Mouse (Mus musculus): ENCODE data around the gene Ldhb.
"Not testable (repeated sequence)": the region's sequence is repeated elsewhere in the genome, so short reads cannot be mapped to it uniquely, and the experiment has no call there.

Ldhb gene

GRCm38 (mm10) chr6:142514912-142515311, 7.2 kb upstream of the Ldhb start:
- peak in 1 of 2 experiments; percentile 65 for DNase-seq (ENCODE audit: low spot score in 2 of 2)

- DNase-seq (ENCODE audit: low spot score in 2 of 2): no peak
Measured at GRCm38 (mm10) chr6:142512902-142513301, 5.1 kb upstream of the Ldhb start.

GRCm38 (mm10) chr6:142511516-142512135, 3.9 kb upstream of the Ldhb start:
- no peak for DNase-seq (ENCODE audit: low spot score in 2 of 2)

- no peak for DNase-seq (ENCODE audit: low spot score in 2 of 2)
Measured at GRCm38 (mm10) chr6:142508663-142509062, 906 bp upstream of the Ldhb start.

GRCm38 (mm10) chr6:142507033-142507784, 548 bp downstream of the Ldhb start:
- DNase-seq (ENCODE audit: low spot score in 2 of 2): peak; percentile 27 to 35

GRCm38 (mm10) chr6:142506338-142507032, 1.3 kb downstream of the Ldhb start:
- no peak for DNase-seq (ENCODE audit: low spot score in 2 of 2)

GRCm38 (mm10) chr6:142503601-142504000, 4.2 kb downstream of the Ldhb start:
- DNase-seq (ENCODE audit: low spot score in 2 of 2): no peak

GRCm38 (mm10) chr6:142502519-142503125, 5.1 kb downstream of the Ldhb start:
- no peak for DNase-seq (ENCODE audit: low spot score in 2 of 2)

- not testable (repeated sequence) for DNase-seq (ENCODE audit: low spot score in 2 of 2)
Measured at GRCm38 (mm10) chr6:142490114-142490513, 17.6 kb downstream of the Ldhb start.

- DNase-seq (ENCODE audit: low spot score in 2 of 2): no peak
Measured at GRCm38 (mm10) chr6:142487638-142488037, 20.1 kb downstream of the Ldhb start.

- DNase-seq (ENCODE audit: low spot score in 2 of 2): no peak
Measured at GRCm38 (mm10) chr6:142485478-142486123, 22.2 kb downstream of the Ldhb start.

GRCm38 (mm10) chr6:142477239-142477638, 30.5 kb downstream of the Ldhb start:
- no peak for DNase-seq (ENCODE audit: low spot score in 2 of 2)

GRCm38 (mm10) chr6:142472801-142473203, 35.0 kb downstream of the Ldhb start, which contains the start of gene Gys2:
Gene Gys2 (minus strand): TSS chr6:142473109.
- DNase-seq (ENCODE audit: low spot score in 2 of 2): no peak

GRCm38 (mm10) chr6:142471141-142471540, 36.6 kb downstream of the Ldhb start:
- DNase-seq (ENCODE audit: low spot score in 2 of 2): no peak

GRCm38 (mm10) chr6:142469602-142470001, 38.2 kb downstream of the Ldhb start:
- peak in 1 of 2 experiments; percentile 3 for DNase-seq (ENCODE audit: low spot score in 2 of 2)

- no peak for DNase-seq (ENCODE audit: low spot score in 2 of 2)
Measured at GRCm38 (mm10) chr6:142462194-142462593, 45.6 kb downstream of the Ldhb start.

- DNase-seq (ENCODE audit: low spot score in 2 of 2): no peak
Measured at GRCm38 (mm10) chr6:142459017-142459678, 48.6 kb downstream of the Ldhb start.

GRCm38 (mm10) chr6:142458010-142458409, 49.7 kb downstream of the Ldhb start:
- no peak for DNase-seq (ENCODE audit: low spot score in 2 of 2)

GRCm38 (mm10) chr6:142455314-142455996, 52.3 kb downstream of the Ldhb start:
- DNase-seq (ENCODE audit: low spot score in 2 of 2): no peak

GRCm38 (mm10) chr6:142453311-142453710, 54.4 kb downstream of the Ldhb start:
- no peak for DNase-seq (ENCODE audit: low spot score in 2 of 2)
